Mouse (Mus musculus) CH12.LX (cell line): ENCODE measurements around the gene Hspa12a. TPM values are rescaled to one million over a fixed set of nuclear protein-coding genes. Genes with fewer than 3 reads are reported as not detected.

Source experiments
- DNase-seq: peaks from one replicate; pipeline ENCODE4 v3.0.0-alpha.2; 2013; ENCODE audit errors: extremely low read depth
- H3K27ac ChIP-seq: 2 replicates; pipeline ENCODE4 v1.5.1; 2012; ENCODE audit warnings: low read depth, mild to moderate bottlenecking, control low read depth, moderate library complexity; ENCODE audit not compliant: insufficient read depth
- H3K27me3 ChIP-seq: replicated peaks from 2 replicates; pipeline ENCODE3; 2012; ENCODE audit warnings: inconsistent platforms
- H3K36me3 ChIP-seq, 2 experiments: replicated peaks in 1 of 2; 2 replicates each; pipeline versions ENCODE3 to v1.6.1; 2012; ENCODE audit warnings: inconsistent platforms in 1 of 2, low read length in 1 of 2, mild to moderate bottlenecking in 1 of 2, mixed read lengths in 1 of 2, moderate library complexity in 1 of 2; ENCODE audit not compliant: control insufficient read depth in 1 of 2, insufficient read depth in 1 of 2
- H3K4me1 ChIP-seq, 2 experiments: 2 replicates each; pipeline ENCODE4 v1.6.1; 2012; ENCODE audit warnings: inconsistent platforms in 1 of 2, moderate library complexity in 1 of 2; ENCODE audit not compliant: insufficient read depth in 2 of 2, control insufficient read depth in 1 of 2
- H3K4me2 ChIP-seq: 2 replicates; pipeline ENCODE4 v1.6.1; 2012; ENCODE audit warnings: low read depth, mild to moderate bottlenecking, control low read depth; ENCODE audit not compliant: poor library complexity, insufficient read depth, severe bottlenecking
- H3K4me3 ChIP-seq, 3 experiments: fragments of 150-350 bp in 1 of 3; sonication (generic) in 1 of 3; replicated peaks in 1 of 3; 2 replicates each; pipeline versions ENCODE3 to v1.5.1; 2011 to 2012; ENCODE audit warnings: low read depth in 2 of 3, low read length in 2 of 3, mild to moderate bottlenecking in 2 of 3, moderate library complexity in 2 of 3, control low read depth in 1 of 3, improper control_type of control experiment in 1 of 3, inconsistent platforms in 1 of 3, mixed read lengths in 1 of 3; ENCODE audit not compliant: poor library complexity in 1 of 3
- H3K79me2 ChIP-seq: replicated peaks from 2 replicates; pipeline ENCODE4 v1.6.1; 2012; ENCODE audit warnings: mild to moderate bottlenecking, moderate library complexity; ENCODE audit not compliant: control insufficient read depth, poor library complexity, insufficient read depth, severe bottlenecking; ENCODE audit errors: extremely low read depth
- H3K9ac ChIP-seq: 2 replicates; pipeline ENCODE4 v1.6.1; 2012; ENCODE audit warnings: low read depth, mild to moderate bottlenecking, control low read depth, moderate library complexity; ENCODE audit not compliant: insufficient read depth
- H3K9me3 ChIP-seq: replicated peaks from 2 replicates; pipeline ENCODE3; 2012; ENCODE audit warnings: low read length, inconsistent platforms, mixed read lengths
- BHLHE40 ChIP-seq: IDR thresholded peaks from 2 replicates; pipeline ENCODE4 v1.6.1; 2011; ENCODE audit warnings: mild to moderate bottlenecking, low read depth, low read length, improper control_type of control experiment
- CHD2 ChIP-seq: IDR thresholded peaks from 2 replicates; pipeline ENCODE4 v1.6.1; 2011; ENCODE audit warnings: low read length, improper control_type of control experiment
- CTCF ChIP-seq, 2 experiments: IDR thresholded peaks in 1 of 2; conservative IDR thresholded peaks in 1 of 2; 2 replicates each; pipeline ENCODE4 v1.5.1; 2011 to 2012; ENCODE audit warnings: low read depth in 2 of 2, low read length in 2 of 2, improper control_type of control experiment in 1 of 2, inconsistent platforms in 1 of 2, mild to moderate bottlenecking in 1 of 2, moderate library complexity in 1 of 2
- E2F4 ChIP-seq: IDR thresholded peaks from 2 replicates; pipeline ENCODE4 v1.6.1; 2011; ENCODE audit warnings: low read depth, low read length, improper control_type of control experiment; ENCODE audit not compliant: insufficient replicate concordance
- EP300 ChIP-seq: IDR thresholded peaks from 2 replicates; pipeline ENCODE4 v1.6.1; 2011; ENCODE audit warnings: low read length, improper control_type of control experiment
- ETS1 ChIP-seq: conservative IDR thresholded peaks from 2 replicates; pipeline ENCODE4 v1.6.1; 2012; ENCODE audit warnings: low read depth, mild to moderate bottlenecking, inconsistent platforms, low read length, improper control_type of control experiment, moderate library complexity
- GABPA ChIP-seq: IDR thresholded peaks from 2 replicates; pipeline ENCODE4 v1.6.1; 2012; ENCODE audit warnings: low read depth, low read length, improper control_type of control experiment, inconsistent platforms; ENCODE audit not compliant: insufficient replicate concordance
- JUND ChIP-seq: conservative IDR thresholded peaks from 2 replicates; pipeline ENCODE4 v1.6.1; 2011; ENCODE audit warnings: low read depth, low read length, improper control_type of control experiment
- KAT2A ChIP-seq: IDR thresholded peaks from 2 replicates; pipeline ENCODE4 v1.6.1; 2012; ENCODE audit warnings: low read length, improper control_type of control experiment, inconsistent platforms; ENCODE audit not compliant: insufficient replicate concordance
- NRF1 ChIP-seq: IDR thresholded peaks from 2 replicates; pipeline ENCODE4 v1.6.1; 2014; ENCODE audit warnings: low read depth, mild to moderate bottlenecking, inconsistent platforms, low read length, improper control_type of control experiment, moderate library complexity
- PAX5 ChIP-seq: IDR thresholded peaks from 2 replicates; pipeline ENCODE4 v1.6.1; 2012; ENCODE audit warnings: low read length, inconsistent platforms, mixed read lengths
- POLR2A ChIP-seq: IDR thresholded peaks from 2 replicates; pipeline ENCODE4 v1.6.1; 2011; ENCODE audit warnings: low read depth, mild to moderate bottlenecking, improper control_type of control experiment, low read length
- RCOR1 ChIP-seq: conservative IDR thresholded peaks from 2 replicates; pipeline ENCODE4 v1.6.1; 2012; ENCODE audit warnings: low read depth, mild to moderate bottlenecking, inconsistent platforms, low read length, improper control_type of control experiment
- SIN3A ChIP-seq: IDR thresholded peaks from 2 replicates; pipeline ENCODE4 v1.6.1; 2012; ENCODE audit warnings: low read length, improper control_type of control experiment, inconsistent platforms
- TBP ChIP-seq: conservative IDR thresholded peaks from 2 replicates; pipeline ENCODE4 v1.6.1; 2011; ENCODE audit warnings: low read depth, low read length, improper control_type of control experiment
- UBTF ChIP-seq: IDR thresholded peaks from 2 replicates; pipeline ENCODE4 v1.6.1; 2012; ENCODE audit warnings: low read depth, mild to moderate bottlenecking, inconsistent platforms, low read length, improper control_type of control experiment, moderate library complexity
- USF1 ChIP-seq: IDR thresholded peaks from 2 replicates; pipeline ENCODE4 v1.6.1; 2014; ENCODE audit warnings: low read depth, mild to moderate bottlenecking, inconsistent platforms, low read length, improper control_type of control experiment
- USF2 ChIP-seq: conservative IDR thresholded peaks from 2 replicates; pipeline ENCODE4 v1.6.1; 2011; ENCODE audit warnings: low read depth, low read length, improper control_type of control experiment
- ZMIZ1 ChIP-seq: IDR thresholded peaks from 2 replicates; pipeline ENCODE4 v1.6.1; 2012; ENCODE audit warnings: low read depth, mild to moderate bottlenecking, inconsistent platforms, low read length, improper control_type of control experiment
- ZNF384 ChIP-seq: IDR thresholded peaks from 2 replicates; pipeline ENCODE4 v1.6.1; 2012; ENCODE audit warnings: low read depth, low read length, improper control_type of control experiment, inconsistent platforms
- dilution Hi-C: fragments of 300-500 bp; cut with MboI; formaldehyde crosslinking; loops from 2 replicates; pipeline ENCODE4 v1.14.3; 2020; ENCODE audit warnings: low sequenced_read_pairs; ENCODE audit not compliant: extremely low pct_unique_long_range_greater_than_20kb, extremely low pct_ligation_motif_present
- in situ Hi-C: fragments of 300-500 bp; cut with MboI; formaldehyde crosslinking; loops from 3 replicates; pipeline ENCODE4 v1.14.3; 2019; ENCODE audit warnings: low sequenced_read_pairs, low pct_ligation_motif_present, low pct_unique_long_range_greater_than_20kb, mixed read lengths
- polyA plus RNA-seq: library from polyadenylated mRNA; unstranded; fragments of >175 nt; gene quantifications from 2 replicates; pipeline ENCODE4 v1.2.1, GENCODE M21; 2012; ENCODE audit warnings: low read depth; ENCODE audit not compliant: insufficient read length
- total RNA-seq, 2 experiments: library from RNA; depleted of rRNA; stranded (reverse); fragments of 300-350 nt in 1 of 2; fragments of >200 nt in 1 of 2; gene quantifications; 2 replicates each; pipeline ENCODE4 v1.2.3; 2012 to 2014

The Hspa12a gene
- total and polyA plus RNA-seq, 3 experiments = 1.4 to 1.9 (median 1.4) TPM

DNA sequence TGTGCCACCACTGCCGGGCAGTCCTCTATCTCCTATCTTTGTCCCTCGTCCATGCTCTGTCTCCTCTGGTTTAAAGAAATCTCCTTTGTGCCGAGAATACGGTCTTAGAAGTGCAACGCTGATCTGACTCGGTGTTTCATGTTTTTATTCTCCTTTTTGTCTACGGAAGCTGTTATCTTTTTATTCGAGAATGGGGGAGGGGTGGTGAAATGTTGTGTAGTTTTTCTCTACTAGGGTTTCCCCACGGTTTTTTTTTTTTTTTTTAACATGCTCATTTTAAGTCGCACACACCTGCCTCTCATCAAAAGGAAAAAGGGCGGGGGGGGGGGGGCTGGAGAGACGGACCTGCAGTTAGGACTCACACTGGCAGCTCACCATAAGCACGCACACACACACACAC, 8.8 kb upstream of the Hspa12a start:
- TF ChIP-seq ZNF384 (peak; percentile 50), ZMIZ1 (no peak)
- Histone ChIP-seq H3K4me1 (peaks cover 3 to 15% of the 10 kb centered on the region in 2 experiments; a peak in 3 of 4 replicates), H3K27me3 (no peaks in the 10 kb centered on the region), H3K79me2 (no peaks in the 10 kb centered on the region), H3K4me3 (no peak overlapping the region), H3K27ac (no peak overlapping the region), H3K36me3 (no peaks in the 10 kb centered on the region), H3K9me3 (no peaks in the 10 kb centered on the region), H3K4me2 (peak overlapping the region; percentile 24), H3K9ac (no peak overlapping the region)
- in situ Hi-C loops (no loop called here), dilution Hi-C loops (no loop called here)
- DNase-seq = no peak

DNA sequence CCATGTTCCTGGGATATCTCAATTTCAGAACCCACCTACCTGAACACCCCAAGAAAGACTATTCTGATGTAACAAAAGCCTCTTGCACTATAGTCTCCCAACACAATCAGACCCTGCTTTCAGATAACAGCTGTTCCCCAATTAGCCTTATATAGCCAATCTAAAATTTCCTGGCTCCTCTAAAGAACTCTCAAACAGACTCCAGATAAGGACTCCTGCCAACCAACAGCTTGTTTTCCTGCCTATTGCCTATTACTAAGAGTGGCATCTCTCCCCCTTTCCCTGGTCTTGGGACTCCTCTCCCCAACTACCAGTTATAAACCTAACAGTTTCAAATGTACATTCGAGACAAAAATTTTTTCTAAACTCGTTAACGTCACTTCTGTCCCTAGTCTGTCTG, 8.1 kb upstream of the Hspa12a start:
- dilution Hi-C loops = no loop called here

DNA sequence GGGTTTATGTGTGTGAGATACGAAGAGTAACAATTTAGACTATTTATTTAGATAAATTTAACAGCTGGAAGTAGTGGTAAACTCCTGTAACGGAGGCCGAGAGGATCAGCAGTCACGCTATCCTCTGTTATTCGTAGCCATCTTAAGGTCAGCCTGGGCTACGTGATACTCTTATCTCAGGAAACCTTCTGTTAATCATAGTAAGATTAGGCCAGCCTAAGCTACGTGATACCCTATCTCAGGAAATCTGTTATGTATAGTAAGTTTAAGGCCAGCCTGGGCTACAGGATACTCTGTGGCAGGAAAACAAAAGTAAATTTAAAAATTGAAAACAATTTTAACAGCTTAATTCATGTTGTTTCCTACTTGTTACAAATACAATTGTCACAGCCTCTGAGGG, 2.5 kb upstream of the Hspa12a start:
- no peak overlapping the region for H3K4me2 ChIP-seq
- in situ Hi-C loops = no loop called here
- H3K9me3 ChIP-seq = no peaks in the 10 kb centered on the region
- dilution Hi-C loops = no loop called here
- H3K79me2 ChIP-seq = no peaks in the 10 kb centered on the region
- DNase-seq = no peak
- no peak overlapping the region for H3K9ac ChIP-seq
- TF ChIP-seq E2F4 = no peak
- no peak for TF ChIP-seq RCOR1
- TF ChIP-seq JUND = no peak
- TF ChIP-seq EP300 = no peak
- no peak for TF ChIP-seq CTCF (conservative IDR thresholded peaks at IDR 0.05 in 1 of 2, IDR thresholded peaks at IDR 0.05 in 1 of 2; ENCODE audit: low read depth in 2 of 2, low read length in 2 of 2)
- no peak for TF ChIP-seq UBTF
- TF ChIP-seq SIN3A = no peak
- TF ChIP-seq POLR2A = no peak
- no peak for TF ChIP-seq TBP
- TF ChIP-seq CHD2 = no peak
- no peak for TF ChIP-seq PAX5
- H3K27ac ChIP-seq = no peak overlapping the region
- H3K4me1 ChIP-seq = peaks cover 8 to 25% of the 10 kb centered on the region in 2 experiments
- peaks cover 0 to 5% of the 10 kb centered on the region in 2 experiments for H3K36me3 ChIP-seq
- no peaks in the 10 kb centered on the region for H3K27me3 ChIP-seq
- H3K4me3 ChIP-seq = no peak overlapping the region

More for the DNA sequence above, 8.1 kb upstream of the Hspa12a start:
- Histone ChIP-seq H3K4me1 (peaks cover 3 to 15% of the 10 kb centered on the region in 2 experiments; a peak in 3 of 4 replicates), H3K4me3 (no peak overlapping the region), H3K9me3 (no peaks in the 10 kb centered on the region), H3K27ac (no peak overlapping the region), H3K4me2 (no peak overlapping the region), H3K36me3 (no peaks in the 10 kb centered on the region), H3K27me3 (no peaks in the 10 kb centered on the region), H3K79me2 (no peaks in the 10 kb centered on the region), H3K9ac (no peak overlapping the region)
- no peak for TF ChIP-seq USF1
- TF ChIP-seq CTCF (conservative IDR thresholded peaks at IDR 0.05 in 1 of 2, IDR thresholded peaks at IDR 0.05 in 1 of 2; ENCODE audit: low read depth in 2 of 2, low read length in 2 of 2) = no peak
- no peak for TF ChIP-seq CHD2
- no peak for TF ChIP-seq TBP
- TF ChIP-seq NRF1 = no peak
- no peak for TF ChIP-seq ZNF384
- TF ChIP-seq EP300 = no peak
- TF ChIP-seq KAT2A = no peak
- no peak for TF ChIP-seq BHLHE40
- no peak for TF ChIP-seq GABPA
- TF ChIP-seq USF2 = no peak
- TF ChIP-seq ZMIZ1 = no peak
- TF ChIP-seq ETS1 = no peak
- TF ChIP-seq UBTF = no peak
- in situ Hi-C loops = no loop called here
- DNase-seq = no peak
